Mouse (Mus musculus): ENCODE data around the gene Grid1.
A peak's percentile ranks its signal among the peaks of the same experiment; 100 is the strongest.

Gene Grid1

DNA sequence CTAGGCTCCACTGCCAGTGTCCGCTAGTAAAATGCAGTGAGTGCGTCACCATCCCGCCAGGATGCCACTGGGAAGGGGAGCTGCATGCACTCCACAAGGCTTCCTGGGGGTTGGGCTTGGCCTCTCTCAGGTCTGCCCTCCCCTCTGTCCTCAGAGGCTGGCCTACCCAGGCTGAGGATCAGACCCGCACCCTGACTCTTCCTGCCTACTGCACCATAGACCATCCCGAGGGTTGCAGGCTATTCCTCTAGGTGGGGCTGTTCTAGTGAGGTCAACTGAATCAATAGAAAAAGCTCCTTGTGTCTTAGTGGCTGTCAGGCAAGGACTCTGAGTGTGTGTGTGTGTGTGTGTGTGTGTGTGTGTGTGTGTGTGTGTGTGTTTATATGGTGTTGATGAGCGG, 19.1 kb downstream of the Grid1 start:
- no peak for DNase-seq

DNA sequence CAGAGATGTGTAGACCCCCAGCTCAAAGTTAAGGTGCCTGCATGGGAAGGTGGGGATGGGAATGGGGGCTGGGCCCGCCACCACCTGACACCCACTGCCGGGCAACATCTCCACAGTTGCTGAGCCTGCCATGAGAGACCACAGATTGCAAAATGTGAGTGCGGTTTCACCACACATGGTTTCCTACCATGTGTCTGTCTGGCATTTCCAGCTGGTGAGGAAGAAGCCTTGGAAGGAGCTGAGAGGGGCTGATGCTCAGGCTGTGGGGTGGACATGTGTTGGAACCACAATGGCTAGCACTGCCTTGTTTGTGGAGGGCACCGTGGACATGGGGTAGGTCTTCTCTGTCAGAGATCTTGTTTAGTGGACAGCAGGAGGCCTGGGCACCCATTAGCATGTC, 20.0 kb downstream of the Grid1 start:
- DNase-seq: no peak

GRCm38 (mm10) chr14:34843579-34843978, 23.7 kb downstream of the Grid1 start:
- no peak for DNase-seq

DNA sequence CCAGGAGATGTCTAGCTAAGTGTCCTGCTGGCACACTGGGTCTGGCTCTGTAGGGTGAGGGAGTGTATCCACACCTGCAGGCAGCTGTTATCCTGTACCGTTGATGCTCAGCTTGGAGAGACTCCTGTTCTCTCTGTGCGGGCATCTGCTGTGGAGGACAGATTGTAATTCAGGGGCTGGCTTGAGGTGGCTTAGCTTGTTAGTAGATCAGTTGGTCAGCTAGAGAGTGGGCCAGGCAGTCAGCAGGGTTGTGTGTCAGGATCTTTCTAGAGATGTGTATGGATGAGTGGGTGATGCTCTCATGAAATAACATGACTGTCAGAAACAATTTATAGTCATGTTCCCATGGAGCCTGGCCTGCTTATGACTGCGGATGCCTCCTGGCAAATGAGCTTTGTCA, 24.3 kb downstream of the Grid1 start:
- DNase-seq: no peak

GRCm38 (mm10) chr14:34846799-34847198, 26.9 kb downstream of the Grid1 start:
- no peak for DNase-seq

GRCm38 (mm10) chr14:34847625-34848024, 27.7 kb downstream of the Grid1 start:
- DNase-seq: no peak

GRCm38 (mm10) chr14:34860891-34861780, 41.2 kb downstream of the Grid1 start:
- DNase-seq: no peak

GRCm38 (mm10) chr14:34867266-34867665, 47.4 kb downstream of the Grid1 start:
- no peak for DNase-seq

- DNase-seq: no peak
Observed at GRCm38 (mm10) chr14:34868513-34869260, 48.8 kb downstream of the Grid1 start.

DNA sequence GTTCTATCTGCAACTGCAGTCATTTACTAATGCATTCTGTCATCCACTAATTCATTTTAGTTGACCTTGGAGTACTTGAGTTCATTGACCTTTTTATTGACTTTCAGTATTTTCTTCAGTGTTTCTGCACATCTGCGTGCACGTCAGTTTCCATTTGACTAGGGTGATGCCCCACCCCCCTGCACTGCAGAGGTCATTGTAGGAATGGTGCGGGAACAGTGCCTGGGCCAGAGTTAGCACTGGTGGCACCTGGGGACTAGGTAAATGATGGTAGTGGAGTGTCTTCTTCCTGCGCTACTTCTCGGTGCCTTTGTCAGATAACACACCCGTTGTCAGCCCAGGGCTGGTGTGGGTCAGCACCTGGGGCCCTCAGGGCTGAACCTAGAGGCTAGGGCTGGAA, 60.1 kb downstream of the Grid1 start:
- no peak for DNase-seq

DNA sequence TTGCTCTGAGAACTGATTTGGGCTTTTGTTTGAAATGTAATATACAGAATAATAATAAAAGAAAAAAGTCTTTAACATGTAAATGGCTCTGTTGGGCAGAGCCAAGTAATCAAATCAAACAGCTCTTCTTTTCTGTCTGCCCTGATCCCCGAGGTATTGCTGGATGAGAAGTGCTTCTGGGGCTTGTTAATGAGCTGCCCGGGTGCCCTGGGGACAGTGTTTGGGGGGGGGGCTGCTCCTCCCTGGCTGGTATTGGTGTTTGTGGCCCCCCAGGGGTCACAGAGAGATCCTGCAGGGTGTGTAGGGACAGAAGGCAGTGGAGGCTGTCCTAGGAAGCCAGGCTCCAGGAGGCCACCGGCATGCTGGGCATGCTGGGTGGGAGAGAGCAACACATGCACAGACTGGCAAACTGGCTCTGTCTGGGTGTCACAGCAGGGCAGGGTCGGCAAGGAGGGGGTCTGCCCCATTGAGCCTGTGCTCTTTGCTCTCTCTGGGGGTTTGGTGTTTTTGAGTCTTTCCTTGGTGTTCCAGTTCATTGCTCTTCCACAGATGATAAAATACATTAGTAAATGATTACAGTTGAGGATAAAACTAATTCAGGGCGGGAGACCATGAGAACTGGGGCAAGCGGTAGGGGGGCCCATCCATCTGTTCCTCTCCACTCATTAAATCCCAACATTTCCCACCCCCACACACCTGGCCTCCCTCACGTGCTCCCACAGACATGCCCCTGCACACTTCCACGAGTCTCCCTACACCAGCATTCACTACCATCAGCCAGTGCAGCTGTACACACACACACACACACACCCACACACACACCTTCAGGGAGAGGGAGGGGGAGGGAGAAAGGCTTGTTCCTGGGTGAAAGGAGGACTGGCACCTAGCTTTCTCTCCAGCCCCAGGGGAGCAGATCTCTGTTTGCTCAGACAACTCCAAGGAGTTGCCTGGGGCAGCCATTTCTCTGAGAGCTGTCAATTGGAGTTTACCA, 60.8 kb downstream of the Grid1 start:
- DNase-seq: no peak

GRCm38 (mm10) chr14:34884194-34884593, 64.3 kb downstream of the Grid1 start:
- DNase-seq: no peak

- DNase-seq: no peak
Observed at GRCm38 (mm10) chr14:34884611-34885010, 64.7 kb downstream of the Grid1 start.

GRCm38 (mm10) chr14:34891769-34892532, 72.0 kb downstream of the Grid1 start:
- DNase-seq: no peak

DNA sequence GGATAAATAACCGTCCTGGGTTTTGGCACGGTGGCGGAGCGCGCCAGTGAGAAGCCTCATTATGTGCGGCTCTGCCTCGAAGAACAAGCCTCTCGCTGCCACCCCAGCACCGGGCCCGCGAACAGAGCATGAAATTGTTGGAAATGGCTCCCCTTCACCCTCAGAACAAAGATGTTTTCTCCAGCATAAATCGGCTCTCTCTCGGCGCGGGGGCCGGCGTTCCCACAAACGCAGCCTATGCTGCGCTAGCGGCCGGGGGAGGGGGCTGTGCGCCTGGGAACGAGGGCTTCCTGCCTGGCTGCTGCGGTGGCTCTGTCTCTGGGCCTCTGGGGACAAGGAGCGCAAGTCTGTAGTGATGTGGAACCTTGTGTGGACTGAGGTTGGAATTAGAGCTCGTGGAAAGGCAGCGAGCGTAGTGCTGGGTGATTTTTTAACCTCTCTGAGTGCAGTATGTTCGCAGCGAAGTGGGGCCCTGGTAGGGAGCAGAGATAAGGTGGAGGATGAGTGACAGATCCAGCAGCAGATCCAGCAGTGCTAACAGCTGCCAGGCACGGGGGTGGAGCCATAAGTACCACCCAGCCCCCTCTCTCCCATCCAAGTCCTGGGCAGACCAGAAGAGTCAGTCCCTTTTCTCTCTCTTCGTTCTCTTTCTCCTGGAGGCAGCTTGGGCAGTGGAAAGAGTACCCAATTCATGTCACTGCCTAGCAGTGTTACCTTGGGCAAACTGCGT, 76.5 kb downstream of the Grid1 start:
- peak; percentile 77 for DNase-seq

- no peak for DNase-seq
Observed at GRCm38 (mm10) chr14:34903854-34904253, 83.9 kb downstream of the Grid1 start.

DNA sequence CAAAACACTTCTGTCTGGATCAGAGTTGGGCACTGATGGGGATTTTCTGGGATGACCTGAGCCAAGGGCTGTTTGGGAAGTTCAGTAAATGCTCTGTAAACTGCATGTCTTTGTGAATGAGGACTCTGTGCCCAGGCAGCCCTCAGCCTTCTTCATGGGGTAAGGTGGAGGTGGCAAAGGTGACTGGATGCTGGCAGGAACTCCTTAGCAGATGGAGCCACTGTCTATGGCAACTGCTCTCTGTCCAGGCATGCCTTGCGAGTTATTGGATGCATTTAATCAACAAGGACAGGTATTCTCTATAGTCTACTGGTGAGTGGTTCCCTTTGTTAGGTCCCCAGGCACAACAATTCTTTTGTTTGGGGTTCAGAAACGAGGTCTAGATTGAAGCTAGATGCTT, 85.8 kb downstream of the Grid1 start:
- no peak for DNase-seq

GRCm38 (mm10) chr14:34908366-34908765, 88.5 kb downstream of the Grid1 start:
- DNase-seq: no peak

- DNase-seq: peak; percentile 22
Observed at GRCm38 (mm10) chr14:34908804-34909203, 88.9 kb downstream of the Grid1 start.

- DNase-seq: peak; percentile 29
Observed at GRCm38 (mm10) chr14:34916315-34916714, 96.4 kb downstream of the Grid1 start.

DNA sequence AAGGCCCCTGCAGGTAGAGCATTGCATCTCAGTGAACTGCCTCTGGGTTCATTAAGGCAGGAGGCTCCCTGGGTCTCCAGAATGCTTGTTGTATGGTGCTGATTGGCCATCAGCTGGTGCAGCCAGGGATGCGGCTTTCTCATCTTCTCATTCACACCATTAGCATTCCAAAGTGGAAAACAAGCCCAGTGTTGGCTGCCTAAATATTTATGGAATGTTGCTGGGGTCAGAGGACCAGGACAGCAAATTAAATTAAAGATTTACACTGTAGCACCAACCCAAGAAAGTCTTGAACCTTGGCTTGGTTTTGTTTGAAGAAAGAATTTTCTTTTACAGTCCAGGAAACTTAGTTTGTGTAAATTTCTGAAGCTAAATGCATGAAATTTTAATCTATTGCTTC, 97.2 kb downstream of the Grid1 start:
- DNase-seq: no peak
